Mouse (Mus musculus) embryo, embryonic 11 days (tissue): ENCODE measurements around the gene Clstn3.
"Not testable (repeated sequence)": the region's sequence is repeated elsewhere in the genome, so short reads cannot be mapped to it uniquely, and the experiment has no call there.

ENCODE experiments used
- DNase-seq: peaks from one replicate; pipeline ENCODE4 v3.0.0-alpha.2; 2015

The Clstn3 gene

GRCm38 (mm10) chr6:124464305-124465271 lies at the start of gene Clstn3:
Gene Clstn3 (minus strand): TSS chr6:124464794.
- peak; percentile 91 for DNase-seq

- DNase-seq: peak; percentile 74
Observed at GRCm38 (mm10) chr6:124512355-124512836, 47.8 kb upstream of the Clstn3 start, which contains the start of gene C1ra. Gene C1ra (plus strand): TSS chr6:124512405.

- no peak for DNase-seq
Observed at GRCm38 (mm10) chr6:124511936-124512335, 47.3 kb upstream of the Clstn3 start.

GRCm38 (mm10) chr6:124509192-124509591 lies 44.6 kb upstream of the Clstn3 start:
- DNase-seq: not testable (repeated sequence)

GRCm38 (mm10) chr6:124508292-124508691 lies 43.7 kb upstream of the Clstn3 start:
- DNase-seq: no peak

GRCm38 (mm10) chr6:124506991-124507390 lies 42.4 kb upstream of the Clstn3 start:
- DNase-seq: no peak

- DNase-seq: no peak
Observed at GRCm38 (mm10) chr6:124505028-124505427, 40.4 kb upstream of the Clstn3 start.

GRCm38 (mm10) chr6:124502021-124502420 lies 37.4 kb upstream of the Clstn3 start:
- no peak for DNase-seq

GRCm38 (mm10) chr6:124501473-124501872 lies 36.9 kb upstream of the Clstn3 start:
- DNase-seq: no peak

- DNase-seq: no peak
Observed at GRCm38 (mm10) chr6:124499914-124500566, 35.4 kb upstream of the Clstn3 start.

GRCm38 (mm10) chr6:124496054-124496453 lies 31.5 kb upstream of the Clstn3 start:
- no peak for DNase-seq

GRCm38 (mm10) chr6:124493886-124494285 lies 29.3 kb upstream of the Clstn3 start:
- DNase-seq: no peak

GRCm38 (mm10) chr6:124492842-124493561 lies 28.4 kb upstream of the Clstn3 start, which contains the start of gene C1rl:
Gene C1rl (plus strand): TSS chr6:124493113.
- peak; percentile 84 for DNase-seq

- DNase-seq: no peak
Observed at GRCm38 (mm10) chr6:124491427-124491826, 26.8 kb upstream of the Clstn3 start.

- no peak for DNase-seq
Observed at GRCm38 (mm10) chr6:124488952-124489351, 24.4 kb upstream of the Clstn3 start.

GRCm38 (mm10) chr6:124487509-124487908 lies 22.9 kb upstream of the Clstn3 start:
- no peak for DNase-seq

- peak; percentile 65 for DNase-seq
Observed at GRCm38 (mm10) chr6:124485414-124486144, 21.0 kb upstream of the Clstn3 start.

- DNase-seq: no peak
Observed at GRCm38 (mm10) chr6:124484851-124485250, 20.3 kb upstream of the Clstn3 start.

GRCm38 (mm10) chr6:124483831-124484230 lies 19.2 kb upstream of the Clstn3 start:
- DNase-seq: not testable (repeated sequence)

GRCm38 (mm10) chr6:124481571-124481970 lies 17.0 kb upstream of the Clstn3 start:
- DNase-seq: peak; percentile 72

- peak; percentile 66 for DNase-seq
Observed at GRCm38 (mm10) chr6:124480295-124480694, 15.7 kb upstream of the Clstn3 start.

- no peak for DNase-seq
Observed at GRCm38 (mm10) chr6:124479573-124479930, 15.0 kb upstream of the Clstn3 start.
